ENCODE assay signal across 8 mouse cellular contexts in genomic region chr10:80344131-80344661, GRCm38 (mm10). TPM values are rescaled to one million over a fixed set of nuclear protein-coding genes. Genes with fewer than 3 reads are reported as not detected.
DNase-seq lines count a peak whose midpoint lies in the region; ATAC-seq lines count a peak whose summit lies in the region.

No protein-coding gene starts in this region.

- no peaks in the 10 kb centered on the region for H3K9me3 ChIP-seq in limb, embryonic 12.5 days
- no peaks in the 10 kb centered on the region for H3K9me3 ChIP-seq in limb, embryonic 10.5 days (replicated peaks)
- H3K9me3 ChIP-seq in embryonic facial prominence, embryonic 13.5 days: no peaks in the 10 kb centered on the region
- no peaks in the 10 kb centered on the region for H3K9me3 ChIP-seq in hindbrain, embryonic 16.5 days (ENCODE audit: control insufficient read depth, low read length)
- no peaks in the 10 kb centered on the region for H3K9me3 ChIP-seq in neural tube, embryonic 15.5 days (replicated peaks)

- H3K27ac ChIP-seq in limb, embryonic 12.5 days: no peak overlapping the region
- no peak overlapping the region for H3K27ac ChIP-seq in limb, embryonic 10.5 days
- no peak overlapping the region for H3K27ac ChIP-seq in embryonic facial prominence, embryonic 13.5 days
- no peak overlapping the region for H3K27ac ChIP-seq in hindbrain, embryonic 16.5 days (ENCODE audit: low read depth, low read length)
- no peak overlapping the region for H3K27ac ChIP-seq in neural tube, embryonic 15.5 days (replicated peaks)

- 0 out of 2 replicates have a peak overlapping the region, but pooled peaks have one; percentile 58 for H3K4me2 ChIP-seq in limb, embryonic 12.5 days
- peak overlapping the region; percentile 62 for H3K4me2 ChIP-seq in embryonic facial prominence, embryonic 13.5 days
- H3K4me2 ChIP-seq in hindbrain, embryonic 16.5 days (ENCODE audit: low read length): no peak overlapping the region
- H3K4me2 ChIP-seq in neural tube, embryonic 15.5 days: no peak overlapping the region

- H3K4me1 ChIP-seq in limb, embryonic 12.5 days (replicated peaks): peaks cover 52% of the 10 kb centered on the region
- peaks cover 62% of the 10 kb centered on the region for H3K4me1 ChIP-seq in limb, embryonic 10.5 days
- H3K4me1 ChIP-seq in embryonic facial prominence, embryonic 13.5 days: peaks cover 73% of the 10 kb centered on the region
- H3K4me1 ChIP-seq in hindbrain, embryonic 16.5 days (ENCODE audit: control insufficient read depth, insufficient read depth, low read depth, low read length): peaks cover 20% of the 10 kb centered on the region
- peaks cover 36% of the 10 kb centered on the region for H3K4me1 ChIP-seq in neural tube, embryonic 15.5 days

- no peak overlapping the region for H3K4me3 ChIP-seq in limb, embryonic 12.5 days (replicated peaks)
- no peak overlapping the region for H3K4me3 ChIP-seq in limb, embryonic 10.5 days
- H3K4me3 ChIP-seq in embryonic facial prominence, embryonic 13.5 days: peak overlapping the region; percentile 43; the same call in 1 of the 2 replicates
- no peak overlapping the region for H3K4me3 ChIP-seq in hindbrain, embryonic 16.5 days (ENCODE audit: low read length)
- H3K4me3 ChIP-seq in neural tube, embryonic 15.5 days (replicated peaks): no peak overlapping the region

- no peaks in the 10 kb centered on the region for H3K36me3 ChIP-seq in limb, embryonic 12.5 days
- H3K36me3 ChIP-seq in limb, embryonic 10.5 days: 0 out of 2 replicates have a peak, but pooled peaks cover 2% of the 10 kb centered on the region
- H3K36me3 ChIP-seq in embryonic facial prominence, embryonic 13.5 days: no peaks in the 10 kb centered on the region
- H3K36me3 ChIP-seq in hindbrain, embryonic 16.5 days (ENCODE audit: control insufficient read depth, insufficient read depth, low read length): no peaks in the 10 kb centered on the region
- H3K36me3 ChIP-seq in neural tube, embryonic 15.5 days: no peaks in the 10 kb centered on the region

- H3K9ac ChIP-seq in limb, embryonic 12.5 days (replicated peaks): no peak overlapping the region
- H3K9ac ChIP-seq in embryonic facial prominence, embryonic 13.5 days: no peak overlapping the region
- no peak overlapping the region for H3K9ac ChIP-seq in hindbrain, embryonic 16.5 days (ENCODE audit: low read depth, low read length)
- H3K9ac ChIP-seq in neural tube, embryonic 15.5 days (replicated peaks): no peak overlapping the region

- 40% methylated on average over 9 of the region's 9 CpGs for WGBS in limb, embryonic 12.5 days
- 42% methylated on average over 9 of the region's 9 CpGs for WGBS in limb, embryonic 10.5 days
- 35% methylated on average over 9 of the region's 9 CpGs for WGBS in embryonic facial prominence, embryonic 13.5 days
- WGBS in hindbrain, embryonic 16.5 days: 35% methylated on average over 9 of the region's 9 CpGs
- WGBS in neural tube, embryonic 15.5 days: 51% methylated on average over 9 of the region's 9 CpGs

- ATAC-seq in limb, embryonic 12.5 days (ENCODE audit: insufficient number of reproducible peaks, insufficient read depth, low FRiP score, low TSS enrichment, low read depth): no peak
- ATAC-seq in embryonic facial prominence, embryonic 13.5 days (ENCODE audit: insufficient number of reproducible peaks, insufficient read depth, low FRiP score, low TSS enrichment, low read depth): no peak
- ATAC-seq in hindbrain, embryonic 16.5 days: no peak
- ATAC-seq in neural tube, embryonic 15.5 days (ENCODE audit: low FRiP score): no peak

- no peak for DNase-seq in limb, embryonic 10.5 days (ENCODE audit: low spot score)
- DNase-seq in liver: peak; percentile 91
- peak; percentile 76 to 81 for DNase-seq in spleen, postnatal 10 days (ENCODE audit: low spot score in 2 of 2)
- DNase-seq in testis, postnatal 10 days (ENCODE audit: low spot score): no peak

- peaks cover 98% of the 10 kb centered on the region for H3K27me3 ChIP-seq in limb, embryonic 12.5 days
- peaks cover 99% of the 10 kb centered on the region for H3K27me3 ChIP-seq in limb, embryonic 10.5 days (ENCODE audit: low read depth, poor library complexity, severe bottlenecking)
- H3K27me3 ChIP-seq in embryonic facial prominence, embryonic 13.5 days: peaks cover 94% of the 10 kb centered on the region
- H3K27me3 ChIP-seq in hindbrain, embryonic 16.5 days (replicated peaks; ENCODE audit: control insufficient read depth, insufficient read depth, low read length): peaks cover 82% of the 10 kb centered on the region
- peaks cover 88% of the 10 kb centered on the region for H3K27me3 ChIP-seq in neural tube, embryonic 15.5 days (replicated peaks)

RNA-seq across cellular contexts. Expression of gene Adamtsl5, which starts 4.0 kb away (rescaled TPM):
- polyA plus RNA-seq in limb, embryonic 12.5 days (2016; fragmentation: Nextera tagmentation; extraction: Ambion mirVana): 0.70 and 0.88 TPM in 2 replicates
- polyA plus RNA-seq in limb, embryonic 10.5 days (2016; fragmentation: Nextera tagmentation; extraction: Ambion mirVana): 0.39 and 0.48 TPM in 2 replicates
- polyA plus RNA-seq in embryonic facial prominence, embryonic 13.5 days (2015; fragmentation: Nextera tagmentation; extraction: Ambion mirVana): 3.2 and 4.3 TPM in 2 replicates
- 1.1 and 1.8 TPM in 2 replicates for polyA plus RNA-seq in hindbrain, embryonic 16.5 days (2015; fragmentation: Nextera tagmentation; extraction: Ambion mirVana)
- polyA plus RNA-seq in neural tube, embryonic 15.5 days (2015; fragmentation: Nextera tagmentation; extraction: Ambion mirVana): 1.6 and 3.6 TPM in 2 replicates

RNA-seq across cellular contexts. Expression of gene Plk5, which starts 12.1 kb away (rescaled TPM):
- 1.2 and 1.3 TPM in 2 replicates for polyA plus RNA-seq in limb, embryonic 12.5 days (2016; fragmentation: Nextera tagmentation; extraction: Ambion mirVana)
- 0.31 and 0.48 TPM in 2 replicates for polyA plus RNA-seq in limb, embryonic 10.5 days (2016; fragmentation: Nextera tagmentation; extraction: Ambion mirVana)
- polyA plus RNA-seq in embryonic facial prominence, embryonic 13.5 days (2015; fragmentation: Nextera tagmentation; extraction: Ambion mirVana): 1.8 and 2.6 TPM in 2 replicates
- 9.3 and 11.0 TPM in 2 replicates for polyA plus RNA-seq in hindbrain, embryonic 16.5 days (2015; fragmentation: Nextera tagmentation; extraction: Ambion mirVana)
- polyA plus RNA-seq in neural tube, embryonic 15.5 days (2015; fragmentation: Nextera tagmentation; extraction: Ambion mirVana): 3.9 and 6.1 TPM in 2 replicates

RNA-seq across cellular contexts. Expression of gene Reep6, which starts 14.4 kb away (rescaled TPM):
- polyA plus RNA-seq in limb, embryonic 12.5 days (2016; fragmentation: Nextera tagmentation; extraction: Ambion mirVana): 4.1 and 4.6 TPM in 2 replicates
- 5.4 and 6.6 TPM in 2 replicates for polyA plus RNA-seq in limb, embryonic 10.5 days (2016; fragmentation: Nextera tagmentation; extraction: Ambion mirVana)
- 6.0 and 6.3 TPM in 2 replicates for polyA plus RNA-seq in embryonic facial prominence, embryonic 13.5 days (2015; fragmentation: Nextera tagmentation; extraction: Ambion mirVana)
- polyA plus RNA-seq in hindbrain, embryonic 16.5 days (2015; fragmentation: Nextera tagmentation; extraction: Ambion mirVana): 7.5 and 7.6 TPM in 2 replicates
- polyA plus RNA-seq in neural tube, embryonic 15.5 days (2015; fragmentation: Nextera tagmentation; extraction: Ambion mirVana): 4.3 and 7.3 TPM in 2 replicates

RNA-seq across cellular contexts. Expression of gene Pcsk4, which starts 14.9 kb away (rescaled TPM):
- polyA plus RNA-seq in limb, embryonic 12.5 days (2016; fragmentation: Nextera tagmentation; extraction: Ambion mirVana): 6.3 and 6.6 TPM in 2 replicates
- polyA plus RNA-seq in limb, embryonic 10.5 days (2016; fragmentation: Nextera tagmentation; extraction: Ambion mirVana): 6.1 and 6.3 TPM in 2 replicates
- 4.4 and 4.9 TPM in 2 replicates for polyA plus RNA-seq in embryonic facial prominence, embryonic 13.5 days (2015; fragmentation: Nextera tagmentation; extraction: Ambion mirVana)
- 8.1 and 8.5 TPM in 2 replicates for polyA plus RNA-seq in hindbrain, embryonic 16.5 days (2015; fragmentation: Nextera tagmentation; extraction: Ambion mirVana)
- polyA plus RNA-seq in neural tube, embryonic 15.5 days (2015; fragmentation: Nextera tagmentation; extraction: Ambion mirVana): 5.6 and 8.2 TPM in 2 replicates

RNA-seq across cellular contexts. Expression of gene 2310011J03Rik, which starts 23.9 kb away (rescaled TPM):
- polyA plus RNA-seq in limb, embryonic 12.5 days (2016; fragmentation: Nextera tagmentation; extraction: Ambion mirVana): 48.1 and 50.5 TPM in 2 replicates
- 58.2 and 60.9 TPM in 2 replicates for polyA plus RNA-seq in limb, embryonic 10.5 days (2016; fragmentation: Nextera tagmentation; extraction: Ambion mirVana)
- 49.3 and 57.9 TPM in 2 replicates for polyA plus RNA-seq in embryonic facial prominence, embryonic 13.5 days (2015; fragmentation: Nextera tagmentation; extraction: Ambion mirVana)
- polyA plus RNA-seq in hindbrain, embryonic 16.5 days (2015; fragmentation: Nextera tagmentation; extraction: Ambion mirVana): 31.7 and 32.8 TPM in 2 replicates
- 26.9 and 36.6 TPM in 2 replicates for polyA plus RNA-seq in neural tube, embryonic 15.5 days (2015; fragmentation: Nextera tagmentation; extraction: Ambion mirVana)

Comparison
In these comparisons a context has a peak if more than half of its experiments do, and no peak if none do; other contexts are left out.
1. H3K4me2 ChIP-seq: peak in limb, embryonic 12.5 days (single experiment) and embryonic facial prominence, embryonic 13.5 days (single experiment); none in hindbrain, embryonic 16.5 days (single experiment) and neural tube, embryonic 15.5 days (single experiment).
2. DNase-seq: peak in liver (single experiment) and spleen, postnatal 10 days (2 of 2); none in limb, embryonic 10.5 days (single experiment) and testis, postnatal 10 days (single experiment).